Mouse (Mus musculus) heart, postnatal 0 days (tissue): ENCODE data around the gene 4933428M09Rik. TPM values are rescaled to one million over a fixed set of nuclear protein-coding genes. Genes with fewer than 3 reads are reported as not detected.

Source experiments
- ATAC-seq: fragments of 200-750 bp; cut with Nextera tagmentation; 2 replicates; pipeline ENCODE4 v1.8.0; 2017; ENCODE audit warnings: low read depth, moderate number of reproducible peaks, moderate library complexity; ENCODE audit not compliant: insufficient read depth
- DNase-seq: peaks from one replicate; pipeline ENCODE4 v3.0.0-alpha.2; 2016; ENCODE audit warnings: low spot score
- H3K27ac ChIP-seq: fragments of 300-500 bp; sonication (generic); 2 replicates; pipeline ENCODE4 v1.5.1; 2014; ENCODE audit warnings: low read depth, mild to moderate bottlenecking
- H3K27me3 ChIP-seq: fragments of 300-500 bp; sonication (generic); 2 replicates; pipeline ENCODE4 v1.6.1; 2014; ENCODE audit warnings: low read length, mixed read lengths; ENCODE audit not compliant: control insufficient read depth, insufficient read depth
- H3K36me3 ChIP-seq: fragments of 300-500 bp; sonication (generic); replicated peaks from 2 replicates; pipeline ENCODE4 v1.6.1; 2014; ENCODE audit warnings: low read length, mixed read lengths; ENCODE audit not compliant: control insufficient read depth, insufficient read depth
- H3K4me1 ChIP-seq: fragments of 300-500 bp; sonication (generic); 2 replicates; pipeline ENCODE4 v1.6.1; 2014; ENCODE audit warnings: antibody characterized with exemption; ENCODE audit not compliant: control insufficient read depth, insufficient read depth
- H3K4me2 ChIP-seq: fragments of 300-500 bp; sonication (generic); 2 replicates; pipeline ENCODE4 v1.6.1; 2014; ENCODE audit warnings: low read depth, mild to moderate bottlenecking, low read length, moderate library complexity
- H3K4me3 ChIP-seq: fragments of 300-500 bp; sonication (generic); 2 replicates; pipeline ENCODE4 v1.5.1; 2014; ENCODE audit warnings: low read depth, low read length
- H3K9ac ChIP-seq: fragments of 300-500 bp; sonication (generic); replicated peaks from 2 replicates; pipeline ENCODE4 v1.6.1; 2014; ENCODE audit warnings: low read depth, low read length, mixed read lengths
- H3K9me3 ChIP-seq: fragments of 300-500 bp; sonication (generic); replicated peaks from 2 replicates; pipeline ENCODE4 v1.6.1; 2016; ENCODE audit warnings: low read length; ENCODE audit not compliant: control insufficient read depth
- CTCF ChIP-seq: IDR thresholded peaks from 2 replicates; pipeline ENCODE4 v1.5.1; 2016; ENCODE audit warnings: antibody characterized with exemption, control low read depth, low read depth
- EP300 ChIP-seq: IDR thresholded peaks from 2 replicates; pipeline ENCODE4 v1.6.1; 2016; ENCODE audit warnings: antibody characterized with exemption, low read depth
- WGBS: fragments of 180-500 bp; shearing (Covaris S2); extraction: QIAGEN DNeasy Blood & Tissue Kit; methylation state at CpG from one replicate; pipeline ENCODE4 v1.1.7; 2014; 5-methylcytosine and 5-hydroxymethylcytosine counted together
- polyA plus RNA-seq: library from polyadenylated mRNA; unstranded; fragments of >200 nt; fragmentation: Nextera tagmentation; extraction: Ambion mirVana; gene quantifications from 2 replicates; pipeline ENCODE4 v1.2.1, GENCODE M21; 2015
- total RNA-seq: library from RNA; depleted of rRNA; stranded (reverse); fragments of >200 nt; gene quantifications from 2 replicates; pipeline ENCODE4 v1.2.3, GENCODE M21; 2014; ENCODE audit warnings: low replicate concordance; rRNA removed

The 4933428M09Rik gene
- total and polyA plus RNA-seq, 2 experiments from 2014 or later = not detected

- Histone ChIP-seq H3K36me3 (no peaks in the 10 kb centered on the region), H3K27me3 (no peaks in the 10 kb centered on the region), H3K4me3 (no peak overlapping the region), H3K4me2 (no peak overlapping the region), H3K9me3 (no peaks in the 10 kb centered on the region), H3K4me1 (peaks cover 2% of the 10 kb centered on the region; the same call in 1 of the 2 replicates), H3K9ac (no peak overlapping the region), H3K27ac (no peak overlapping the region)
- DNase-seq (no peak), ATAC-seq (no peak)
- WGBS = 23% methylated on average over 4 of the region's 4 CpGs
- TF ChIP-seq CTCF = no peak
- no peak for TF ChIP-seq EP300
Measured at GRCm38 (mm10) chrX:139220830-139221229, 41.8 kb downstream of the 4933428M09Rik start.

DNA sequence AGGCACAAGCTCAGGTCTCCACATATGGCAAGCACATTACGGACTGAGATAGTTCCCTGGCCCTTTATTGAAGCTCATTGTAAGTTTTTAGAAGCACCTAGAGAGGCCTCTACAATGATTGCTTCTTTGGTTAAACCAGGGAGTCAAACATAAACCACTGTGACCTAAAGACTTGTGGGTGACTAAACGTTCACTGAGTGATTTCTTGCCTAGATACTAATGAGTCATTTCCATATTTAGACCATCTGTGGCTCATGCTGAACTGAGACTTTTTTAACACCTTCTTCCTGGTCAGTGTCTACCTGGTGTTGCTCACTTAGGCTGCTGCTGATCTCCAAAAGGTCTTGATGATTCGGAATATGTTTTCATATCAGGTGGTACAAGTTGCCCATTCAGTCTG, 42.9 kb downstream of the 4933428M09Rik start:
- H3K4me2 ChIP-seq = no peak overlapping the region
- DNase-seq = no peak
- H3K4me3 ChIP-seq = no peak overlapping the region
- no peak overlapping the region for H3K27ac ChIP-seq
- WGBS = 53% methylated on average over 3 of the region's 3 CpGs
- H3K36me3 ChIP-seq = no peaks in the 10 kb centered on the region
- no peaks in the 10 kb centered on the region for H3K27me3 ChIP-seq
- H3K9ac ChIP-seq = no peak overlapping the region
- H3K4me1 ChIP-seq = peaks cover 2% of the 10 kb centered on the region; the same call in 1 of the 2 replicates
- no peak for TF ChIP-seq EP300
- TF ChIP-seq CTCF = no peak
- no peaks in the 10 kb centered on the region for H3K9me3 ChIP-seq
- no peak for ATAC-seq

Other genes with a start within 250 kb of the 4933428M09Rik start
- not detected in 2 replicates for gene Serpina7, start 94.0 kb upstream of the 4933428M09Rik start, total RNA-seq
- gene Serpina7, start 94.0 kb upstream of the 4933428M09Rik start, polyA plus RNA-seq = not detected in 2 replicates
- gene 4930513O06Rik, start 93.0 kb upstream of the 4933428M09Rik start, total RNA-seq = not detected in 2 replicates
- not detected in 2 replicates for gene 4930513O06Rik, start 93.0 kb upstream of the 4933428M09Rik start, polyA plus RNA-seq
- 8.4 and 12.2 TPM in 2 replicates for gene Mum1l1, start 30.8 kb downstream of the 4933428M09Rik start, total RNA-seq
- gene Mum1l1, start 30.8 kb downstream of the 4933428M09Rik start, polyA plus RNA-seq = 16.0 and 16.9 TPM in 2 replicates
- not detected in 2 replicates for gene Trap1a, start 154.5 kb downstream of the 4933428M09Rik start, total RNA-seq
- not detected in 2 replicates for gene Trap1a, start 154.5 kb downstream of the 4933428M09Rik start, polyA plus RNA-seq